Mouse (Mus musculus) brain, embryonic 14.5 days (tissue): ENCODE results near the gene Abhd8.

Experiments
- CTCF ChIP-seq: fragments of 200-500 bp; IDR thresholded peaks from 2 replicates; pipeline ENCODE4 v1.5.1; 2012; ENCODE audit warnings: inconsistent platforms, mild to moderate bottlenecking, moderate library complexity, borderline replicate concordance; ENCODE audit not compliant: insufficient read depth, insufficient read length; ENCODE audit errors: extremely low read depth
- POLR2A ChIP-seq: fragments of 200-500 bp; IDR thresholded peaks from 2 replicates; pipeline ENCODE4 v1.6.1; 2012; ENCODE audit warnings: mild to moderate bottlenecking, inconsistent platforms, borderline replicate concordance; ENCODE audit not compliant: poor library complexity, insufficient read depth, insufficient read length, severe bottlenecking; ENCODE audit errors: extremely low read depth

DNA sequence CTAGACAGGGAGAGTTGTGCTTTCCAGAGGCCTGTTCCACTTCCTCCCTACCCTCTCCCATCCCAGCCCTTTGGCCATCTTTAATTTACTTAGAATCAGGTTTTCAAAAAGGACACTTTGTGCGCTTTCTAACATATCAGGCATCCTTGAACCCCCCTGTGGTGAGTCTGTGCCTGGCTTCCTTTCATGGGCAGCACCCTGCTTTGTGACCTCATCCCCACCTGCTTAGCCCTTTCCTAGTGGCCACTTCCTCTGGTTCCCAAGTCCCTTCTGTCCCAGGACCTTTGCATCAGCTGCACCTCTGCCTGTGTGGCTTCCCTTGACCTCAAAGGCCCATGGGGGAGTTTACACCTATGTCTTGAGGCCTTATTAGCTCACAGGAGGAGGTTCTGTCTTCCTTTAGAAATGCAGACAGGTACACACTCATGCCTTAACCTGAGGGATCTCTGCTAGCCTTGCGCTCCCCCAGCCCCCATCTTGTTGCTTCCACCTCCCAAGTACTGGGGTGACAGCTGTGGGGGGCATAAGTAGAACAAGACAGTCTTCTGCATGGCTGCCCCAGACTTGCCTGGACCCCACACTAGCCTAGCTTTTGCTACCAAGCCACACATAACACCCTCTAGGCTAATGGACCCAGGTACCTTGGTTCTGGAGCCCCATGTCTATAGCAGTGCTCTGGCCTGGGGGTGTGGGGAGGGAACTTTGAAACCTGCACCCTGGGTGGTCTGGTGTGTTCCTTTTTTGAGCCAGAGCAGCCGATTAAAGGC lies 6.9 kb upstream of the Abhd8 start:
- TF ChIP-seq CTCF (no peak), POLR2A (no peak)
